Mouse (Mus musculus): ENCODE results near the gene Nek4.

The Nek4 gene

DNA sequence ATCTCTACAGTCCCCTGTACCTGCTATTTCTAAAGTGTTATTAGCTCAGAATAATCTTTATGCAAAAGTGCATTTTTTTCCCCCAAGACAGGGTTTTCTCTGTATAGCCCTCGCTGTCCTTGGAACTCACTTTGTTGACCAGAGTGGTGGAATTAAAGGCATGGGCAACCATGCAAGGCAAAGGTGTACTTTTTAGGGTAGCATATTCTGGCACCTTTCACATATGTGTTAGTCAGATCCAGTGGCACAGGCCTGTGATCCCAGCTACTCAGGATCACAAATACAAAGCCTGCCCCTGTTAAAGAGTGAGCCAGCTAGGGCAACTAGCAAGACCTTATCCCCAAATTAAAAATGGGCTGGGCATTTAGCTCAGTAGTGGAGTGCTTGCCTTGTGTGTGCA lies 9.2 kb downstream of the Nek4 start:
- no peak for DNase-seq (ENCODE audit: low read depth, low spot score)

DNA sequence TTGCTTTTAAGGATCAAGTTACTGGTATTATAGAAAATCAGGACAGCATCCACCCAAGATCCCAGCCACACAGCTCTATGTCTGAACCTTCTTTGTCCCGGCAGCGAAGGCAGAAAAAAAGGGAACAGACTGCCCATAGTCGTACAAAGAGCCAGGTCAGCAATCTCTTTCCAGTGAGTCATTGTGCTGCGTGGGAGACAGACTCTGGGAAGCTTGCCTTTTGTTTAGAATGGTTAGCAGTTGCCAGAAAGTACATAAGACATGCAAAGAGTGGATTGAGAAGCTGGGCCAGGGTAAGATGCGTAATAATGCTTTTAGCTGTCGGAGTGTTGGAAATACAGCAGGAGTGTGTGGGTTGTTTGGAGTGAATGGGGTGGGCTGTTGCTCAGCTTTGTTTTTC lies 23.0 kb downstream of the Nek4 start:
- peak; percentile 93 for DNase-seq (ENCODE audit: low read depth, low spot score)

DNA sequence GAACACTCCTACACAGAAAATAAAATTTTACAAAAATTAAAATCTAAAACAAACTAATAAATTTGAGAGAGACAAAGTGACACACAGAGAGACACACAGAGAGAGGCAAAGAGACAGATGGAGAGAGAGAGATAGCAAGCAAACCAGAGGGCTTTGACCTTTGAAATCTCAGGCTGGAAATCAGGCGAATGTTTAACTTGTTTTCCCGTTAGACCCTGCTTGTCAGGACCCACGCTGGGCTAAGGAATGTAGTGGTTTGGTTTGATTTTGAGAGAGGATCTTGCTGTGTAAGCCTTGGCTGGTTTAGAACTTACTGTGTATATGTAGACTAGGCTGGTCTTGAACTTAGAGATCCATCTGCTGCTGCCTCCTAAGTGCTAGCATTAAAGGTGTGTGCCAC lies 25.0 kb downstream of the Nek4 start:
- no peak for DNase-seq (ENCODE audit: low read depth, low spot score)

- DNase-seq (ENCODE audit: low read depth, low spot score): no peak
Observed at GRCm38 (mm10) chr14:30996417-30996816, 45.2 kb downstream of the Nek4 start.

- DNase-seq (ENCODE audit: low read depth, low spot score): no peak
Observed at GRCm38 (mm10) chr14:31000356-31000755, 49.2 kb downstream of the Nek4 start.

DNA sequence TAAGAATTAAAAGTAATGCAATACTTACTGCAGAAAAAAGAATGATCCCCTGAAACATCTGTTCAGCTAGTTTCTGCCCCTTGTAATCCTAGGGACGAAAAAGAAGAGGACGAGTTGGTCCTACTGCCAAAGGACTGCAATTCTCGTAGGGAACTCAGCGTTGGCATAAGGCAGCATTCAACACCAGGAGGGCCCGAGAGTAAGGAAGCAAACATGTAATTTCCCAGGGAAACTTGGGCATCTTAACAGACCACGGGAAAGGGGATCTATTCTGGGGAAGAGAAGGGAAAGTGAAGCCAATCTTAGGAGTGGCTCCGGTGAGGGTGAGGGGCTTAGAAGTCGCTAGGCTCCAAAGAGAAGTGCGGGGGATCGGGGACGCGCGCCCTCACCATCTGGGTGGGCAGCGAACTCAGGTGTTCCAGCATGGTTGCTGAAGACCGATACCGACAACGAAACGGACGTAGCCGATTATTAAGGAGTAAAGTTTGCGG lies 49.7 kb downstream of the Nek4 start:
- DNase-seq (ENCODE audit: low read depth, low spot score): peak; percentile 23

GRCm38 (mm10) chr14:31001307-31002205 lies 50.4 kb downstream of the Nek4 start, which contains the start of the genes Glt8d1 and Spcs1:
Glt8d1 (plus strand) TSS chr14:31001400.
Spcs1 (minus strand) TSS chr14:31001672.
- peak; percentile 90 for DNase-seq (ENCODE audit: low read depth, low spot score)

DNA sequence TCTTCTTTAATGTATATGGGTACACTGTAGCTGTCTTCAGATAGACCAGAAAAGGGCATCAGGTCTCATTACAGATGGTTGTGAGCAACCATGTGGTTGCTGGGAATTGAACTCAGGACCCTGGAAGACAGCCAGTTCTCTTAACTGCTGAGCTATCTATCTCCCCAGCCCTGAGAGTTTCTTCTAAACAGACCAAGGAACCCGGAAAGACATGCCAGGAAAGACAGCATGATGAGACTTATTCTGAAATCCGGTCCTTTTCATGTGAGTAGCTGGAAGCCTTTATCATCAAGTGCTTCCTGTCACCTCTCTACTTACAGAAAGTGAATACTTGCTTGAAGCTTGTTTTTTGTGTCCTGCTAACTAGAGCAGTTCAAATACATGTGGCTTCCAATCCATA lies 53.4 kb downstream of the Nek4 start:
- no peak for DNase-seq (ENCODE audit: low read depth, low spot score)

DNA sequence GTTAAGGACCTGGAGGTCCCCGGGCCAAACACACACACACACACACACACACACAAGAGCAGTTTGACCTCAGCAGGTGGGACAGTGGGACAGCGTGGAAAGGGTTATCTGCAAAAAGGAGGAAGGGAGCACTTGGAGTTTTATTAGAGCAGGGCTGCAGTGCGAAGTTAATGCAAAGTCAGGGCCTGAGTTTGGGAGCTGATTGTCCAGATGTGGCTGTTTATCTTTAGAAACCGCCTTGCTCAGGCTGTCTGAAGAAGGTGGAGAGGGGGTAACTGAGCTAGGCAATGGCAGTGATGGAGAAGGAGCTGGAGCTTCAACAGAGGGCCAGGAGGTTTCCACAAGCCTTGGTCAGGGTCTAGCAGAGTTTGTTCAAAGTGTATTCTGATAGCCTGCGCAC lies 55.6 kb downstream of the Nek4 start:
- DNase-seq (ENCODE audit: low read depth, low spot score): no peak

DNA sequence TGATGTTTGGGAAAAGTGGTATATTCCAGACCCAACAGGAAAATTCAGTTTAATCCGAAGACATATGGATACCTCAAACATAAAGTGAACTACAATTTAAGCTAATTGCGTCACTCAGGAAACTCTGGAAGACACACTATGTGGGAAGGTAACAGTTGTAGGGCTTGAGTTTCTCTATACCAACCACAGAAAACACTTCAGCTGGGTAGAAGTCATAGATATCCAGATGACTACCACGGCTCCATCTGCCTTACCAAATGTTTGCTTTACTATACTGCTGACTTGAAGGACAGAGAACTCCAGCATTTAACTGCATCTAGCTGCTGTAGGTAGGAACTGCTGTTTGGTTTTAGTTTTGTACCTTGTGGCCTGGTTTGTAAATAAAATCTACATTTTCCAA lies 60.4 kb downstream of the Nek4 start:
- peak; percentile 50 for DNase-seq (ENCODE audit: low read depth, low spot score)

- DNase-seq (ENCODE audit: low read depth, low spot score): no peak
Observed at GRCm38 (mm10) chr14:31013928-31014327, 62.8 kb downstream of the Nek4 start.

DNA sequence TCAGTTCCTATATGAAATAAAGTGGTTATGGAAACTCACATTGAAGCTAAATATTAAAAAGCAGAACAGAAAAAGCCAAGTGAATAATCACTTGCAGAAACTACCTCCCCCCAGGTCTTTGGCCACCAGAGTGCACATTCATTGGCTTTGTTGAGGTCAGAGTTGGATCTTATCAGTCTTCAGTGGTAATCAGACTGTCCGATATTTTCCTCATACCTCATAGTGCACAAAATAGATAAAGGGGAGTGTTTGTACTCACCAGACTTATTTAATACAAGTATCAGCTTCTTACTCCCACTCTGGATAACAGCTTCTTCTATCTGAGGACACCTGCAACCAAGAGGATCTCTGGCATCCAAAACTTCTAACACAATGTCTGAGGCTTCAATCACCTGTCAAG lies 64.9 kb downstream of the Nek4 start:
- DNase-seq (ENCODE audit: low read depth, low spot score): no peak

- peak; percentile 37 for DNase-seq (ENCODE audit: low read depth, low spot score)
Observed at GRCm38 (mm10) chr14:31017854-31018253, 66.7 kb downstream of the Nek4 start.

- DNase-seq (ENCODE audit: low read depth, low spot score): peak; percentile 98
Observed at GRCm38 (mm10) chr14:31018860-31019291, 67.7 kb downstream of the Nek4 start, which contains the start of the genes Pbrm1 and Gnl3. Pbrm1 (plus strand) TSS chr14:31019138. Gnl3 (minus strand) TSS chr14:31019152.

DNA sequence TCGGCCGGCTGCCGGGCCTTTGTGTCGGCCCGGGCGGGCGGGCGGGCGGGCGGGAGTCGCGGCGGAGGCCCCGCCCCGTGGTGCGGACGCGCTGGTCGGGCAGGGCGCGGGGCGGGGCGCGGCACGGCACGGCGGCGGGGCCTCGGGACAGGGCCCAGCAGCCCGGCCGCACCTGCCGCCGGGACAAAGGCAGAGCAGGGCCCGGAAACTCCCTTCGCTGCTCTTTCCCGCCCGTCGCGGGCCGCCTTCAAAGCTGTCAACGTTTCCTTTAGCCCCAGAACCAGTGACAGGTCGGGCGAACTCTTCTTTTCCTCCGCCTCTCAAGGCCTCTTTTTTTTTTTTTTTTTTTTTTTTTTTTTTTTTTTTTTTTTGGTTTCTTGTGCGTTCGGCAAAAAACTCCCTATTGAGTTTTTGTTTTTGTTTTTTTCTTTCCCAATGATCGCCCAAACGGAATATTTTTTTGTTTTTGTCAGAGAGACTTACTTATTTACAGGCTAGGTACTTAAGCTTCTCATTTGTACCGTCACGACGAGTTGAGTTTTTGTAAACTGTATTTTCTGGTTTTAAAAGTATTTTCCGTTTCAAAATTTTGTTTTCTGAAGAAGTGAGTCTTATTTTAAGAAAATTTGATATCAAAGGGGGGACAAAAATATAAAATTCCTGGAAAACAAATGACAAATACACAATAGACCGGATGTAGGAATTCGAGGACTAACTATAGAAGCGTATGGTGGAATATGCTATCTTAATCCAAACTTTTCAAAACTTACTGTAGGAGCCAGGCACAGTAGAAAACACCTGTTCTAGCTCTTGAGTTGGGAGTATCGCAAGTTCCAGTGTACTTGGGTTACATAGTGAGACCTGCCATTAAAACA lies 68.4 kb downstream of the Nek4 start:
- peak; percentile 85 for DNase-seq (ENCODE audit: low read depth, low spot score)

DNA sequence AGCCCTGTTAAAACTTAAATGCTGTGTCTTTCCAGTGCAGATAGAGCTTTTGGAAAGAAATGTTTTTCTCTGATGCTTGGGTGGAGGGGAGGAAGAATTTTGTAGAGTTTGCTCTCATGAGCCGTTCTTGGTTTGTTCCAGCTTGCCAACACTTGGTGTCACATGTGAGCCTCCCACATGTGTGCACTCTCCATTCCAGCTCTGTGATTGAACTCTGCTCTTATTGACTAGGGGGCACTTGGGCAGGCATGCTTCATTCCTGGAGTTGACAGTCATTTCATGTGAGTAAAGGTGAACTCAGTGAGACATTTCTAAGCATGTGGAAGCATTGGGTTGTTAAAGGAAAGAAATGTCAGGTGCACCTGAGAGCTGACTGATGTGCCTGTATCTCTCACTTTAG lies 71.4 kb downstream of the Nek4 start:
- DNase-seq (ENCODE audit: low read depth, low spot score): no peak

- peak; percentile 9 for DNase-seq (ENCODE audit: low read depth, low spot score)
Observed at GRCm38 (mm10) chr14:31025785-31026184, 74.6 kb downstream of the Nek4 start.

All from brain, adult 2 months (tissue).